Mouse (Mus musculus) urinary bladder, adult 2 months (tissue): ENCODE measurements around the gene Trp53. TPM values are rescaled to one million over a fixed set of nuclear protein-coding genes. Genes with fewer than 3 reads are reported as not detected.
"Not testable (repeated sequence)": the region's sequence is repeated elsewhere in the genome, so short reads cannot be mapped to it uniquely, and the experiment has no call there.

Experiments used
- DNase-seq: peaks from one replicate; pipeline ENCODE4 v3.0.0; 2022; ENCODE audit warnings: low spot score
- polyA plus RNA-seq: library from polyadenylated mRNA; depleted of rRNA; stranded (reverse); fragments of >200 nt; gene quantifications from 2 replicates; pipeline ENCODE4 v1.2.3, GENCODE M21; 2012

The Trp53 gene
- polyA plus RNA-seq, 1 experiment, result 85.8 TPM

- DNase-seq, result no peak
Observed at GRCm38 (mm10) chr11:69594853-69595252, 14.7 kb downstream of the Trp53 start.

GRCm38 (mm10) chr11:69599436-69599835 is 19.3 kb downstream of the Trp53 start:
- DNase-seq, result no peak

GRCm38 (mm10) chr11:69600098-69600497 is 19.9 kb downstream of the Trp53 start:
- no peak for DNase-seq

GRCm38 (mm10) chr11:69601768-69602167 is 21.6 kb downstream of the Trp53 start:
- no peak for DNase-seq

GRCm38 (mm10) chr11:69603516-69603915 is 23.4 kb downstream of the Trp53 start:
- no peak for DNase-seq

GRCm38 (mm10) chr11:69604347-69604746 is 24.2 kb downstream of the Trp53 start:
- no peak for DNase-seq

GRCm38 (mm10) chr11:69604795-69605664 is 24.9 kb downstream of the Trp53 start:
- no peak for DNase-seq

- DNase-seq, result peak; percentile 54
Observed at GRCm38 (mm10) chr11:69605726-69606490, 25.7 kb downstream of the Trp53 start, which contains the start of gene Atp1b2. TSS of gene Atp1b2 (minus strand) at chr11:69605942.

- DNase-seq, result no peak
Observed at GRCm38 (mm10) chr11:69606491-69606795, 26.3 kb downstream of the Trp53 start.

GRCm38 (mm10) chr11:69606832-69607231 is 26.7 kb downstream of the Trp53 start:
- DNase-seq, result no peak

- no peak for DNase-seq
Observed at GRCm38 (mm10) chr11:69608525-69608924, 28.4 kb downstream of the Trp53 start.

- DNase-seq, result no peak
Observed at GRCm38 (mm10) chr11:69609416-69609815, 29.3 kb downstream of the Trp53 start.

- no peak for DNase-seq
Observed at GRCm38 (mm10) chr11:69610899-69611298, 30.7 kb downstream of the Trp53 start.

GRCm38 (mm10) chr11:69613553-69614256 is 33.5 kb downstream of the Trp53 start:
- DNase-seq, result peak; percentile 70

GRCm38 (mm10) chr11:69614257-69614588 is 34.1 kb downstream of the Trp53 start:
- not testable (repeated sequence) for DNase-seq

GRCm38 (mm10) chr11:69616781-69617180 is 36.6 kb downstream of the Trp53 start:
- DNase-seq, result no peak

- no peak for DNase-seq
Observed at GRCm38 (mm10) chr11:69617805-69618204, 37.6 kb downstream of the Trp53 start, which contains the start of gene Shbg. TSS of gene Shbg (minus strand) at chr11:69617905.

GRCm38 (mm10) chr11:69620394-69621081 is 40.4 kb downstream of the Trp53 start:
- no peak for DNase-seq

- peak; percentile 42 for DNase-seq
Observed at GRCm38 (mm10) chr11:69621571-69622268, 41.6 kb downstream of the Trp53 start, which contains the start of gene Sat2. TSS of gene Sat2 (plus strand) at chr11:69622024.

GRCm38 (mm10) chr11:69622406-69622805 is 42.2 kb downstream of the Trp53 start:
- DNase-seq, result no peak

- no peak for DNase-seq
Observed at GRCm38 (mm10) chr11:69623006-69623405, 42.8 kb downstream of the Trp53 start.
